Mouse (Mus musculus) bone marrow macrophage, adult 2 months (primary cell): Measurements from ENCODE around the gene Bcl2l15.

Experiments
- CTCF ChIP-seq: IDR thresholded peaks from 2 replicates; pipeline ENCODE4 v1.5.1; 2012; ENCODE audit warnings: low read depth, mild to moderate bottlenecking, low read length, moderate library complexity
- POLR2A ChIP-seq: IDR thresholded peaks from 2 replicates; pipeline ENCODE4 v1.6.1; 2012; ENCODE audit warnings: mild to moderate bottlenecking, low read depth, low read length, borderline replicate concordance

- TF ChIP-seq CTCF (no peak), POLR2A (no peak)
Measured at GRCm38 (mm10) chr3:103850644-103851363, 18.4 kb downstream of the Bcl2l15 start.
